Mouse (Mus musculus) layer of hippocampus, adult 18-20 months (tissue): ENCODE measurements at regions not wholly inside any gene's neighbourhood (a gene's known extent, or its start where the extent isn't known, plus 50 kb on each side); places are given as distances from the start of the nearest gene placed in this dataset.

Source experiments
- DNase-seq, 2 experiments: peaks; one replicate each; pipeline ENCODE4 v3.0.0; 2022; ENCODE audit warnings: low spot score in 2 of 2

- DNase-seq, result peak in 1 of 2 experiments; percentile 6
Measured at GRCm38 (mm10) chr13:80418480-80419183, 464.6 kb upstream of the Arrdc3 start.

- no peak for DNase-seq
Measured at GRCm38 (mm10) chr13:80420341-80420740, 462.8 kb upstream of the Arrdc3 start.
